Mouse (Mus musculus) thymus, adult 2 months (tissue): ENCODE data around the gene Clip4.

Experiments
- CTCF ChIP-seq: fragments of 200-500 bp; IDR thresholded peaks from 2 replicates; pipeline ENCODE4 v1.5.1; 2012; ENCODE audit warnings: mild to moderate bottlenecking, control low read depth, low read length, moderate library complexity, borderline replicate concordance; ENCODE audit not compliant: control insufficient read depth, poor library complexity, insufficient read depth; ENCODE audit errors: extremely low read depth
- POLR2A ChIP-seq: fragments of 200-500 bp; IDR thresholded peaks from 2 replicates; pipeline ENCODE4 v1.6.1; 2012; ENCODE audit warnings: mild to moderate bottlenecking, low read length, control low read depth, moderate library complexity; ENCODE audit not compliant: control insufficient read depth, poor library complexity, insufficient read depth; ENCODE audit errors: extremely low read depth

- TF ChIP-seq CTCF = no peak
- no peak for TF ChIP-seq POLR2A
Observed at GRCm38 (mm10) chr17:71870641-71871040, 102.4 kb downstream of the Clip4 start.
